Mouse (Mus musculus) ES-Bruce4 (cell line): Measurements from ENCODE around the gene Sept5.

Experiments
- CTCF ChIP-seq: IDR thresholded peaks from one replicate; pipeline ENCODE4 v1.8.1; 2011; ENCODE audit warnings: low read depth, low read length
- EP300 ChIP-seq: IDR thresholded peaks from 2 replicates; pipeline ENCODE4 v1.6.1; 2011; ENCODE audit warnings: low read depth, low read length; ENCODE audit not compliant: insufficient read depth
- POLR2A ChIP-seq: IDR thresholded peaks from one replicate; pipeline ENCODE4 v1.8.1; 2011; ENCODE audit warnings: low read length; ENCODE audit not compliant: insufficient read depth

- TF ChIP-seq CTCF = no peak
- no peak for TF ChIP-seq EP300
- no peak for TF ChIP-seq POLR2A
Measured at GRCm38 (mm10) chr16:18645329-18645728, 15.6 kb upstream of the Sept5 start.
